Comparison of ENCODE assay signal across 23 mouse cellular contexts in the genomic region with DNA sequence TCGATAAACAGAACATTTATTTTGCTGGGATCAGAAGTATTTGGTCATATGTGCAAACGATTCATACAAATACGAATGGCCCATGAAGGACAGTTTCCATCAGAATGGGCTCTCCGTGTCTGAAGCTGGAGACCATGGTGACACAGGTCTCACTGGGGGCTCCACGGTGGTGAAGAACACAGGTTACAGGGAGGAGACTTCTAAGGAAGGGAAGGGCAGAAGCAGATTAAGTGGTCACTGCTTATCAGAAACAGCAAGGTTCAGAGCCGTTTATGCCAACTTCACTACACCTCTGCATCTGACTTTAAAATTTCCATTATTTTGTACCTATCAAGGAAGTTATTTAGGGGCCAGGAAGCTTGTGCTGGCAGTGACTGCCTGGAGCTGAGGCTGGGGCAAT.
"Had no signal": no experiment of that assay in that cellular context is flagged by ENCODE, and none has a peak within 500 bp of the region (broad histone marks: within the 10 kb centered on the region; RNA-seq: fewer than 3 reads in every experiment).

No protein-coding gene starts in this region.

- H3K4me2 ChIP-seq: limb, embryonic 12.5 days; limb, embryonic 15.5 days; lung, embryonic 15.5 days; midbrain, embryonic 12.5 days; midbrain, embryonic 15.5 days; neural tube, embryonic 13.5 days had no signal

- H3K9me3 ChIP-seq: limb, embryonic 12.5 days; limb, embryonic 15.5 days; lung, embryonic 15.5 days; midbrain, embryonic 12.5 days; midbrain, embryonic 15.5 days; neural tube, embryonic 13.5 days had no signal

- ATAC-seq: inflammation-experienced regulatory T-cells, adult 6 months; intestine, embryonic 16.5 days; midbrain, embryonic 15.5 days had no signal

- H3K27me3 ChIP-seq: limb, embryonic 12.5 days; limb, embryonic 15.5 days; lung, embryonic 15.5 days; midbrain, embryonic 12.5 days; midbrain, embryonic 15.5 days; neural tube, embryonic 13.5 days had no signal

- H3K27ac ChIP-seq: kidney, postnatal 0 days; left cerebral cortex, adult 2 months; limb, embryonic 12.5 days; limb, embryonic 15.5 days; lung, embryonic 15.5 days; midbrain, embryonic 12.5 days; midbrain, embryonic 15.5 days; neural tube, embryonic 13.5 days had no signal

- H3K4me1 ChIP-seq: lung, embryonic 15.5 days; midbrain, embryonic 12.5 days had no signal

- H3K9ac ChIP-seq: limb, embryonic 12.5 days; limb, embryonic 15.5 days; lung, embryonic 15.5 days; midbrain, embryonic 12.5 days; midbrain, embryonic 15.5 days; neural tube, embryonic 13.5 days had no signal

- H3K4me3 ChIP-seq: layer of hippocampus, adult 2 months; left cerebral cortex, adult 2 months; limb, embryonic 12.5 days; limb, embryonic 15.5 days; lung, embryonic 15.5 days; midbrain, embryonic 12.5 days; midbrain, embryonic 15.5 days; myocyte; neural tube, embryonic 13.5 days had no signal

- DNase-seq: kidney, adult 18-20 months; kidney, adult 9 months; kidney, postnatal 25 days; layer of hippocampus, adult 9-11 months; lung, adult 18-20 months; lung, postnatal 10 days; lung, postnatal 36 days; retina, postnatal 1 day; right cerebral cortex, postnatal 25 days; thymus, adult 18-20 months; thymus, postnatal 36 days had no signal
